Mouse (Mus musculus) intestine, embryonic 14.5 days (tissue): Measurements from ENCODE around the gene Map2k1. TPM values are rescaled to one million over a fixed set of nuclear protein-coding genes. Genes with fewer than 3 reads are reported as not detected.
"Not testable (repeated sequence)": the region's sequence is repeated elsewhere in the genome, so short reads cannot be mapped to it uniquely, and the experiment has no call there.

Experiments used
- ATAC-seq: fragments of 200-750 bp; cut with Nextera tagmentation; replicated peaks from 2 replicates; pipeline ENCODE4 v1.8.0; 2017; ENCODE audit warnings: low read depth, moderate number of reproducible peaks, moderate TSS enrichment, moderate library complexity; ENCODE audit not compliant: low FRiP score, low TSS enrichment
- DNase-seq: peaks from one replicate; pipeline ENCODE4 v3.0.0-alpha.2; 2018; ENCODE audit warnings: low spot score
- H3K27ac ChIP-seq: fragments of 300-500 bp; sonication (generic); 2 replicates; pipeline ENCODE4 v1.5.1; 2014; ENCODE audit warnings: low read depth, mild to moderate bottlenecking, control low read depth
- H3K27me3 ChIP-seq: fragments of 300-500 bp; sonication (generic); replicated peaks from 2 replicates; pipeline ENCODE4 v1.6.1; 2014; ENCODE audit warnings: low read length, control low read depth; ENCODE audit not compliant: control insufficient read depth, insufficient read depth
- H3K36me3 ChIP-seq: fragments of 300-500 bp; sonication (generic); 2 replicates; pipeline ENCODE4 v1.6.1; 2014; ENCODE audit warnings: low read length, control low read depth; ENCODE audit not compliant: control insufficient read depth, insufficient read depth
- H3K4me1 ChIP-seq: fragments of 300-500 bp; sonication (generic); replicated peaks from 2 replicates; pipeline ENCODE4 v1.6.1; 2014; ENCODE audit warnings: low read length, control low read depth, mixed read lengths; ENCODE audit not compliant: control insufficient read depth, insufficient read depth
- H3K4me2 ChIP-seq: fragments of 300-500 bp; sonication (generic); 2 replicates; pipeline ENCODE4 v1.6.1; 2014; ENCODE audit warnings: low read length
- H3K4me3 ChIP-seq: fragments of 300-500 bp; sonication (generic); 2 replicates; pipeline ENCODE4 v1.5.1; 2014; ENCODE audit warnings: low read depth, low read length, control low read depth, mixed read lengths
- H3K9ac ChIP-seq: fragments of 300-500 bp; sonication (generic); 2 replicates; pipeline ENCODE4 v1.6.1; 2014; ENCODE audit warnings: mild to moderate bottlenecking, low read length
- H3K9me3 ChIP-seq: fragments of 300-500 bp; sonication (generic); 2 replicates; pipeline ENCODE4 v1.6.1; 2016; ENCODE audit warnings: low read length, control low read depth; ENCODE audit not compliant: control insufficient read depth
- WGBS: fragments of 180-500 bp; shearing (Covaris S2); extraction: QIAGEN DNeasy Blood & Tissue Kit; methylation state at CpG from one replicate; pipeline ENCODE4 v1.1.7; 2014; 5-methylcytosine and 5-hydroxymethylcytosine counted together
- polyA plus RNA-seq: library from polyadenylated mRNA; unstranded; fragments of >200 nt; fragmentation: Nextera tagmentation; extraction: Ambion mirVana; gene quantifications from 2 replicates; pipeline ENCODE4 v1.2.1, GENCODE M21; 2014

Gene Map2k1
- polyA plus RNA-seq, 1 experiment from 2014 or later, result 90.9 TPM

DNA sequence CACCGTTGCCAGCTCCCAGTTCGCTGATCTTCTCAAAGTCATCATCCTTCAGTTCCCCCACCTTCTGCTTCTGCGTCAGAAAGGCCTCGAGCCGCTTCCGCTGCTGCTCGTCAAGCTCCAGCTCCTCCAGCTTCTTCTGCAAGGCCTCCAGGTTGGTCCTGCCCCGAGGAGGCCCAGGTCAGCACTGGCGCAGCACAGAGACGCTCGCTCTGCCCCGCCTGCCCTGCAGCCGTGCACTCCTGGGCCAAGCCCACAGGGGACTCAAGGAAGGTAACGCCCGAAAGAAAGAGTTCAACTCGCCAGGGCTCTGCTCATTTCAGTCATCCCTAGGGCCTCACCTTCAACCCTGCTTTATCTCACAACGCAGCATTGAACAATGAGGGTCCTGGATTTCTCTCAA lies 39.0 kb downstream of the Map2k1 start:
- H3K27ac ChIP-seq, result no peak overlapping the region

DNA sequence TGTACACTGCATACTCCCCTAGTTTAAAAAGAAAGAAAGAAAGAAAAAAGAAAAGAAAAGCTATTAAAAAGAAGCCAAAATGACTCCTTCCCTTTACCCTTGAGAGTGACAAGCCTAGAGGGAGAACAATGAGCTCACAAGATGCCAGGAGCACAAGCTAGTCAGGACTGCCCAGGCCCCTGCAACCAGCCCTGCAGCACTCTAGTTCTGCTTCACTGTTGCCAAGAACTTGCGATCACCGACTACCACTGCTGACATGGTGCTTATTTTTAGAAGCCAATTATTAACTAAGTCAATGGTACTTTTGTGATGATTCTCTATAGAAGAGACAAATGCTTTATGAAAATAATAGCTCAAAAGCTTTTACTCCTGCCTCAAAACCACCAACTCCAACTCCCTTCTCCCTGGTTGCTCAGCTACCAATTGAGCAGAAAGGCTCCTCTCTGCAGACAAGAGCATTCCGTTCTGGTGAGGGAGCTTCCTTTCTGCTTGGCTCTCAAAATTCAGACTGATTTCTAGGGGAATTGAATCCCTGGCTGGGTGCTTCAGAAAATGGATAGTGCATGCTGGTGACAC lies 45.8 kb downstream of the Map2k1 start:
- peaks cover 78% of the 10 kb centered on the region for H3K36me3 ChIP-seq
- no peak overlapping the region for H3K27ac ChIP-seq
- H3K4me1 ChIP-seq, result no peaks in the 10 kb centered on the region
- WGBS, result 80% methylated on average over 3 of the region's 3 CpGs
- no peak for ATAC-seq
- H3K9ac ChIP-seq, result no peak overlapping the region
- no peak for DNase-seq
- H3K9me3 ChIP-seq, result no peaks in the 10 kb centered on the region
- no peaks in the 10 kb centered on the region for H3K27me3 ChIP-seq
- H3K4me2 ChIP-seq, result no peak overlapping the region
- H3K4me3 ChIP-seq, result no peak overlapping the region

More for the DNA sequence above, 39.0 kb downstream of the Map2k1 start:
- Histone ChIP-seq H3K4me1 (peaks cover 7% of the 10 kb centered on the region; the same call in 1 of the 2 replicates), H3K4me3 (no peak overlapping the region), H3K9ac (no peak overlapping the region), H3K9me3 (no peaks in the 10 kb centered on the region), H3K27me3 (no peaks in the 10 kb centered on the region), H3K4me2 (no peak overlapping the region), H3K36me3 (peaks cover 31% of the 10 kb centered on the region)
- 88% methylated on average over 17 of the region's 17 CpGs for WGBS
- ATAC-seq (no peak), DNase-seq (no peak)

DNA sequence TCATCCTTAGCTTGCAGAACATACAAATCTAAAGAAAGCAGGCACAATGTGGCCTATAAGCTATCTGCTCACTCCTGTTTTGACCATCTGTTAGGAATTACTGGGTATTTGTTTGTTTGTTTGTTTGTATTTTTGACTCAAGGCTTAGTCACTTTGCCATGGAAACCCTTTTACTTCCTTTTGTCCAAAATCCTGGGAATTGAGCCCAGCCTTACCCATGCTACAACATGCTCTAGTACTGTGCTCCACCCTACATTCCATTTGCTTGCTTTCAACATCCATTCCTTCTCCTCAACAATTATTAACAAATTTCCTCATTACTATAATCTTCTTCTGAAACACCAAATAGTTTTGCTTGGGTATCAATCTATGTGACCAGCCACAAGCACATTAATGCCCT lies 50.6 kb downstream of the Map2k1 start:
- H3K27me3 ChIP-seq, result no peaks in the 10 kb centered on the region
- no peak overlapping the region for H3K9ac ChIP-seq
- DNase-seq (no peak), ATAC-seq (no peak)
- H3K27ac ChIP-seq, result no peak overlapping the region
- no peak overlapping the region for H3K4me3 ChIP-seq
- no peaks in the 10 kb centered on the region; the same call in 1 of the 2 replicates for H3K4me1 ChIP-seq
- H3K4me2 ChIP-seq, result no peak overlapping the region
- peaks cover 47% of the 10 kb centered on the region for H3K36me3 ChIP-seq
- no peaks in the 10 kb centered on the region for H3K9me3 ChIP-seq

DNA sequence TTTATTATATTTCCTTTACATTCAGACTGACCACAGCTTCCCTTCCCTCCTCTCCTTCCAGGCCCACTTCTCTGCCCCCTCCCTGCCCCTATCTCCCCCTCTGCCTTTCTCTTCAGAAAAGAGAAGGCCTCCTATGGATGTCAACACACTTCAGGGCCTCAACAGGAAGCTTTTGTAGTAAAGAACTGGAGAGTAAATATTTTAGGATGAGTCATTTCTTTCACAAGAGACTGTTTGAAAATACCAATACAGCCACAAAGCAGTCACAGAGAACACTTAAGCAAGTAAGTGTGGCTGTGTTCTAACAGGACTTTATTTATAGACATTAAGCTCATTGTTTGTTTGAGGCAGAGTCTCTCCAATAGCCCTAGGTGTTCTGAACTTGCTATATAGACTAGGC lies 51.1 kb downstream of the Map2k1 start:
- H3K27ac ChIP-seq, result no peak overlapping the region

DNA sequence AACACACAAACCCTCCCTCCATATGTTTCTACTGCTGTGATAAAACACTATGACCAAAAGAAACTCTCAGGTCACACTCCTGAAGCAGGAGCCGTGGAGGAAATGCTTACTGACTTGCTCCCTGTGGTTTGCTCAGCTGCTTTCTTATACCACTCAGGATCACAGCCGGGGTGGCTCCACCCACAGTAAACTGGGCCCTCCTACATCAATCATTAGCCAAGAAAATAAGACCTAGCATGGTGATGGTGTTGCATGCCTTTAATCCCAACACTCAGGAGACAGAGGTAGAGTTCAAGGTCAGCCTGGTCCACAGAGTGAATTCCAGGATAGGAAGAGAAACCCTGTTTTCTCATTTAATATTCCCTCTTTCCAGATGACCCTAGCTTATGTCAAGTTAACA lies 53.5 kb downstream of the Map2k1 start:
- H3K36me3 ChIP-seq, result peaks cover 31% of the 10 kb centered on the region
- H3K4me1 ChIP-seq, result no peaks in the 10 kb centered on the region; the same call in 1 of the 2 replicates
- no peaks in the 10 kb centered on the region for H3K27me3 ChIP-seq
- H3K9ac ChIP-seq, result no peak overlapping the region
- 0 out of 2 replicates have a peak, but pooled peaks have one; percentile 51 for ATAC-seq
- no peaks in the 10 kb centered on the region for H3K9me3 ChIP-seq
- peak overlapping the region; percentile 35 for H3K27ac ChIP-seq
- H3K4me3 ChIP-seq, result no peak overlapping the region
- no peak for DNase-seq
- WGBS, result 59% methylated on average over 2 of the region's 2 CpGs
- H3K4me2 ChIP-seq, result no peak overlapping the region

More for the DNA sequence above, 51.1 kb downstream of the Map2k1 start:
- Histone ChIP-seq H3K36me3 (peaks cover 47% of the 10 kb centered on the region), H3K4me2 (no peak overlapping the region), H3K4me3 (no peak overlapping the region), H3K27me3 (no peaks in the 10 kb centered on the region), H3K9ac (no peak overlapping the region), H3K9me3 (no peaks in the 10 kb centered on the region), H3K4me1 (no peaks in the 10 kb centered on the region; the same call in 1 of the 2 replicates)
- no peak for DNase-seq
- no peak for ATAC-seq

DNA sequence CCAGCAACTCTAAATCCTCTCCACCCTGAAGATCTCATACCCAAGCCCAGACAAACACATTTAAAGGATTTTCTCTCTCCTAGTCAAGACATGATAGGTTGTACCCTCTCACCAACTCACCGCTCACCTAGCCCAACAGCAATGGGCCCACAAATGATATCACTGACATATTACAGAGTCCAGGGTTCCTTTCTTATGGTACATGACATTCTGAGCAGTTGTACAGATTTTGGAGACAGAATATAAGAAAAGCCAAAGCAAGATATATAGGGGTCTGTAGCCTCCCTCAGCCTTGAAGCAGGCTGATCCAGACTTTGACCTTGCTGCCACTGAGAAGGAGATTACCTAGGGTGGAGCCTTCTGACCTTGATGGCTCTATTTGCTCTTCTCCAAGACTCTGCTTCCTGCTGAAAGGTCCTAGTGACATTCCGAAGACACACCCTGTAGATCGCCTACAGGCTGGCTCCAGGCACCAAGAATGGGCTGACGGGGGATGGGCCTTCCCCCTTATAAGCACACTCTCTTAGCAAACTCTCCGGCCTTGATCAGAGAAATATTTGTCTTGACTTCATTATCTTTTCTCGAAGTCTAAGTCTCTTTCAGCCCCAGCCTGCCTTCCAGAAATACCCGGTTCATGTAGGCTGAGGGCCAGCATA lies 54.5 kb downstream of the Map2k1 start:
- H3K27ac ChIP-seq, result peak overlapping the region; percentile 73
- DNase-seq, H3K4me3 ChIP-seq, ATAC-seq, H3K27me3 ChIP-seq, H3K9me3 ChIP-seq, H3K4me1 ChIP-seq, H3K4me2 ChIP-seq, H3K9ac ChIP-seq: not testable (repeated sequence)
- H3K36me3 ChIP-seq, result peaks cover 24% of the 10 kb centered on the region
- 74% methylated on average over 7 of the region's 7 CpGs for WGBS

DNA sequence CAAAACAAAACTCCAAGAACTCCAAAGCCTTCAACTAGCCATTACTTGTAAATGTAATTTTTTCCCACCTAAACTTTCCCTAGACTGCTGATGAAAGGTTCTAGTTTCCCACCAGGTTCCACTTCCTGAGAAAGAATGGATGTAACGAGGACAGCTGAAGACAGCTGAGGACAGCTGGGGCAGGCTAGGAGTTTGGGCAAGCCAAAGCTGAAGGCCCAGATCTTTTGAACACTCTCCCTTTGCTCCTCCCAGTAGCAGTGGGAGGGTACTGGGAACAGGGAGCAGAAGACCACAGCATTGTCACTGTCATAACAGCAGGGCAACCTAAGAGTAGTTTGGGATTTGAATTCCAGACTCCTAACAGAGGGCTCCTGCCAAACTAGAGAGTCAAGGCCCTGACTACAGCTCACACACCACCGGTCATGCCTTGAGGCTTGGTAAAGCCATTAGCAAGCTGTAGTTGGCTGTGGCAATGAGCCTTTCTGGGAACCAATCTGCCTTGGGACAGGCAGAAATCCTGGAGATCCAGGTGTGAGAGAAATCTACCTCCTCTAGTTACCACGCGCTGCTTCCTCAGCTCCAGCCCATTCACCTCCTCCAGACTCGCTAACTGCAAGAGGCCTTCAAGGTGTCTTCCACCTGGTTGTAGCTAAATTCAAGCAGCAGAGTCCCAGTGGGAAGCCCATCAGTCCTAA lies 55.2 kb downstream of the Map2k1 start:
- no peak overlapping the region for H3K9ac ChIP-seq
- 93% methylated on average over 5 of the region's 5 CpGs for WGBS
- no peak overlapping the region for H3K4me2 ChIP-seq
- H3K36me3 ChIP-seq, result peaks cover 25% of the 10 kb centered on the region
- H3K27ac ChIP-seq, result peak overlapping the region; percentile 73
- ATAC-seq, result no peak
- no peaks in the 10 kb centered on the region for H3K27me3 ChIP-seq
- H3K9me3 ChIP-seq, result no peaks in the 10 kb centered on the region
- DNase-seq, result no peak
- H3K4me1 ChIP-seq, result no peaks in the 10 kb centered on the region; the same call in 1 of the 2 replicates
- no peak overlapping the region for H3K4me3 ChIP-seq

DNA sequence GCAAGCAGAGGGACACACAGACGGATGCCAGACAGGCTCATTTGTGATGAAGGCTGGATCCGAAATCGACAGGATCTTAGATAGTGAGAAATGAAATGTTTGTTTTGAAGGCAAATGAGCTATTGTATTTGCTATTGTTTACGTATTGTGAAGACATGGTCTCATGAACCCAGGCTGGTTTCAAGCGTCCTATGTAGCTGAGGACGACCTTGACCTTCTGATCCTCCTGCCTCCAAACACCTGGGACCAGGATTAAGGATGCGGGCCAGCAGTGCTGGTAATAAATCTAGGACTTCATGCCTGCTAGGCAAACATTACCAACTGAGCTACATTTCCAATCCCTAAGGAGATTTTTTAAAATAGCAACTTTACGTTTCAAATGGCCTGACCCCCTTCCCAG lies 55.9 kb downstream of the Map2k1 start:
- H3K4me3 ChIP-seq, result no peak overlapping the region
- no peak for DNase-seq
- 76% methylated on average over 8 of the region's 8 CpGs for WGBS
- no peak overlapping the region for H3K4me2 ChIP-seq
- no peaks in the 10 kb centered on the region for H3K9me3 ChIP-seq
- H3K9ac ChIP-seq, result no peak overlapping the region
- no peak for ATAC-seq
- H3K27me3 ChIP-seq, result no peaks in the 10 kb centered on the region
- no peak overlapping the region for H3K27ac ChIP-seq
- H3K4me1 ChIP-seq, result no peaks in the 10 kb centered on the region; the same call in 1 of the 2 replicates
- peaks cover 25% of the 10 kb centered on the region for H3K36me3 ChIP-seq
